Mouse (Mus musculus) neural tube, embryonic 11.5 days (tissue): ENCODE measurements around the gene Myrf. TPM values are rescaled to one million over a fixed set of nuclear protein-coding genes. Genes with fewer than 3 reads are reported as not detected.

ENCODE experiments used
- ATAC-seq: fragments of 200-750 bp; cut with Nextera tagmentation; 2 replicates; pipeline ENCODE4 v1.8.0; 2017; ENCODE audit warnings: moderate number of reproducible peaks, mild to moderate bottlenecking, moderate TSS enrichment, moderate library complexity; ENCODE audit not compliant: insufficient read depth, low FRiP score, low TSS enrichment
- DNase-seq: peaks from one replicate; pipeline ENCODE4 v3.0.0-alpha.2; 2015; ENCODE audit warnings: low spot score
- H3K27ac ChIP-seq: fragments of 300-500 bp; sonication (generic); 2 replicates; pipeline ENCODE4 v1.5.1; 2014; ENCODE audit warnings: low read depth, mild to moderate bottlenecking, low read length
- H3K27me3 ChIP-seq: fragments of 300-500 bp; sonication (generic); 2 replicates; pipeline ENCODE4 v1.6.1; 2014; ENCODE audit warnings: mild to moderate bottlenecking, low read length, mixed read lengths; ENCODE audit not compliant: control insufficient read depth, insufficient read depth
- H3K36me3 ChIP-seq: fragments of 300-500 bp; sonication (generic); 2 replicates; pipeline ENCODE4 v1.6.1; 2014; ENCODE audit warnings: mild to moderate bottlenecking, low read length, moderate library complexity, mixed read lengths; ENCODE audit not compliant: control insufficient read depth, insufficient read depth
- H3K4me1 ChIP-seq: fragments of 300-500 bp; sonication (generic); 2 replicates; pipeline ENCODE4 v1.6.1; 2014; ENCODE audit warnings: low read length, mixed read lengths; ENCODE audit not compliant: control insufficient read depth, insufficient read depth
- H3K4me2 ChIP-seq: fragments of 300-500 bp; sonication (generic); 2 replicates; pipeline ENCODE4 v1.6.1; 2014; ENCODE audit warnings: low read depth, mild to moderate bottlenecking, moderate library complexity
- H3K4me3 ChIP-seq: fragments of 300-500 bp; sonication (generic); 2 replicates; pipeline ENCODE4 v1.5.1; 2014; ENCODE audit warnings: low read depth, low read length
- H3K9ac ChIP-seq: fragments of 300-500 bp; sonication (generic); 2 replicates; pipeline ENCODE4 v1.6.1; 2014; ENCODE audit warnings: mild to moderate bottlenecking, low read length
- H3K9me3 ChIP-seq: fragments of 300-500 bp; sonication (generic); 2 replicates; pipeline ENCODE4 v1.6.1; 2016; ENCODE audit warnings: low read length; ENCODE audit not compliant: control insufficient read depth
- WGBS: fragments of 180-500 bp; shearing (Covaris S2); extraction: QIAGEN DNeasy Blood & Tissue Kit; methylation state at CpG from one replicate; pipeline ENCODE4 v1.1.7; 2014; 5-methylcytosine and 5-hydroxymethylcytosine counted together
- polyA plus RNA-seq: library from polyadenylated mRNA; unstranded; fragments of >200 nt; fragmentation: Nextera tagmentation; extraction: Ambion mirVana; gene quantifications from 2 replicates; pipeline ENCODE4 v1.2.1, GENCODE M21; 2014

Gene Myrf
- polyA plus RNA-seq, 1 experiment from 2014 or later, result 1.8 TPM

GRCm38 (mm10) chr19:10223561-10223960, 17.0 kb downstream of the Myrf start:
- Histone ChIP-seq H3K27me3 (no peaks in the 10 kb centered on the region), H3K9me3 (no peaks in the 10 kb centered on the region), H3K27ac (no peak overlapping the region), H3K4me2 (no peak overlapping the region), H3K9ac (no peak overlapping the region), H3K4me1 (peaks cover 5% of the 10 kb centered on the region), H3K36me3 (no peaks in the 10 kb centered on the region), H3K4me3 (no peak overlapping the region)
- ATAC-seq, result no peak
- no peak for DNase-seq
- 68% methylated on average over 4 of the region's 4 CpGs for WGBS

GRCm38 (mm10) chr19:10222656-10223055, 17.9 kb downstream of the Myrf start:
- H3K27ac ChIP-seq, result no peak overlapping the region
- H3K9me3 ChIP-seq, result no peaks in the 10 kb centered on the region
- no peak for DNase-seq
- 45% methylated on average over 8 of the region's 8 CpGs for WGBS
- H3K9ac ChIP-seq, result no peak overlapping the region
- H3K4me2 ChIP-seq, result no peak overlapping the region
- no peaks in the 10 kb centered on the region for H3K36me3 ChIP-seq
- peaks cover 5% of the 10 kb centered on the region for H3K4me1 ChIP-seq
- H3K27me3 ChIP-seq, result no peaks in the 10 kb centered on the region
- no peak for ATAC-seq
- no peak overlapping the region for H3K4me3 ChIP-seq

DNA sequence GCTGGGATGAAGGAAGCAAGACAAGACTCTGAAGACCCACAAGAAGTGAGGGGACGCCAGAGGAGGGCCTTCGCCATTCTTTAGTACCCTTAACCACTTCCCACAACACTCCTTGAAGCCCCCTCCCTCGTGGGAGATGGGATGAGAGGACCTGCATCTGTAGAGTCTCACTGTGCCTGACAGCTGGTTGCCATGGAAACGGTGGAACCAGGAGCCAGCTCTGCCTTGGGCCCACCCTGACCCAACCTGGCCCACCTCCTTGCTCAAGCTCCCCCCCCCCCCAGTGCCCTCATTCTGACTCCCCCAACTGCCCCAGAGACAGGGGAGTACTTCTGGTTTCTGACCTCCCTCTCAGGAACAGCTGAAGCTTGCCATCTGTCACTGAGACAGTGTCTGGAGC, 19.0 kb downstream of the Myrf start:
- ATAC-seq (no peak), DNase-seq (no peak)
- Histone ChIP-seq H3K9me3 (no peaks in the 10 kb centered on the region), H3K9ac (no peak overlapping the region), H3K4me2 (no peak overlapping the region), H3K4me3 (no peak overlapping the region), H3K4me1 (peaks cover 5% of the 10 kb centered on the region), H3K27me3 (no peaks in the 10 kb centered on the region), H3K27ac (no peak overlapping the region), H3K36me3 (no peaks in the 10 kb centered on the region)
- WGBS, result 55% methylated on average over 4 of the region's 4 CpGs

DNA sequence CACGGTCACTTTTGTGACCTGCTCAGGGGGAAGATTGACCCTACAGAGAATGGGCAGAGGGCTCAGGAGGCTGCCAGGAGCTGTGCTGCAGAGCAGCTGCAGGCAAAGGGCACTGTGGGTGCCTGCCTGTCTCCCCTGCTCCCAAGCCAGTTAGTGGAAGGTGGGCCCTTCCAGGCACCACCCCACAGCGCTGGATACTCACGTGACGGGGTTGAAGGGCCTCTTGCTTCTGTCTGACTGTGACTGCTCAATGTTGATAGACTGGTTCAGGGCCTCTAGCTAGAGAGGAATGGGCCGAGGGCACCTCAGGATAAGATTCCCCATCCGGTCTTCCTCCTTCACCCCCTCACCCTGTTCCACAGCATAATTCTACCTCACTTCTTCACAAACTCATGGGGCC, 21.0 kb downstream of the Myrf start:
- no peak overlapping the region for H3K9ac ChIP-seq
- H3K9me3 ChIP-seq, result no peaks in the 10 kb centered on the region
- DNase-seq, result no peak
- no peaks in the 10 kb centered on the region for H3K36me3 ChIP-seq
- no peaks in the 10 kb centered on the region; the same call in 1 of the 2 replicates for H3K4me1 ChIP-seq
- H3K27ac ChIP-seq, result no peak overlapping the region
- ATAC-seq, result no peak
- H3K4me2 ChIP-seq, result no peak overlapping the region
- H3K27me3 ChIP-seq, result no peaks in the 10 kb centered on the region
- H3K4me3 ChIP-seq, result no peak overlapping the region
- WGBS, result 83% methylated on average over 6 of the region's 6 CpGs

DNA sequence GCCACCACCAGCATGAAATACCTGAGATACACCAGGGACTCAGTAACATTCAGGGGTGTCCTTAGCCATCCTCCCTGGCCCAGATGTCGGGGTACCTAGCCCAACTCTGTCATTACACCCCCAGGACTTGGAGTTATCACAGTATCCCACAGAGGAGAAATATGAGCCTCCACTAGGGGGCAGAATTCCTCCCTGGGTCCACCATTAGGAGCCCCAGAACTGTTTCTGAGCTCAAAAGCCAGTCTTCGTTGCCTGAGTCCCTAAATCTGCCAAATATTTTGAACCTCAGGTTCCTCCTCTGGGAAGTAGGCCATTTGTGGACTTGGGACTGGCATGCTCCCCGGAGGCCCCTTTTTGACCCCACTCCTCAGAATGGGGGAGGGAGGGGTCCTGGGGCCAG, 21.4 kb downstream of the Myrf start:
- WGBS, result 51% methylated on average over 3 of the region's 3 CpGs
- 0 out of 2 replicates have a peak, but pooled peaks have one; percentile 49 for ATAC-seq

DNA sequence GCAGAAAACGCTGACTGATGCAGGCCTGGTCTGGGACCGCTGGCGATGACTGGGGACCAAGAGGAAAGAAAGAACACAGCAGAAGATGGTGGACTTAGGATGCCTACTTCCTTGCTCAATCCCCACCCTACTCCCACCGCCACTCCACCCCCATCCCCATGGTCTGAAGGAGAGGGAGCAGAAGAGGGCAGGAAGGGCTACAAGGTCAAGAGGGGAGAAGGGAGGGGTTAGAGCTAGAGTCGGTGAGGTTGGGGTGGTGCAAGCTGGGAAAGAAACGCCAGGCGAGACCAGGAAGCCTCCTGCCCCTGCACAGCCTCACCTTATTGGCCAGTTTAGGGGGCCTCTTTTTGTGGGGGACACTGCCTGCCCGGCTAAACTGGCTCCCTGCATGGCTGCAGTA, 24.4 kb downstream of the Myrf start:
- no peak overlapping the region for H3K4me3 ChIP-seq
- DNase-seq, result no peak
- H3K4me2 ChIP-seq, result no peak overlapping the region
- H3K27ac ChIP-seq, result no peak overlapping the region
- WGBS, result 80% methylated on average over 8 of the region's 8 CpGs
- H3K27me3 ChIP-seq, result no peaks in the 10 kb centered on the region
- H3K36me3 ChIP-seq, result no peaks in the 10 kb centered on the region
- H3K9ac ChIP-seq, result no peak overlapping the region
- no peaks in the 10 kb centered on the region for H3K9me3 ChIP-seq
- no peak for ATAC-seq
- no peaks in the 10 kb centered on the region for H3K4me1 ChIP-seq

More for the DNA sequence above, 21.4 kb downstream of the Myrf start:
- peak; percentile 45 for DNase-seq
- no peak overlapping the region for H3K27ac ChIP-seq
- H3K4me2 ChIP-seq, result no peak overlapping the region
- H3K4me3 ChIP-seq, result no peak overlapping the region
- H3K4me1 ChIP-seq, result no peaks in the 10 kb centered on the region
- no peaks in the 10 kb centered on the region for H3K27me3 ChIP-seq
- H3K36me3 ChIP-seq, result no peaks in the 10 kb centered on the region
- H3K9me3 ChIP-seq, result no peaks in the 10 kb centered on the region
- no peak overlapping the region for H3K9ac ChIP-seq

GRCm38 (mm10) chr19:10213796-10214471, 26.6 kb downstream of the Myrf start:
- Histone ChIP-seq H3K9me3 (no peaks in the 10 kb centered on the region), H3K9ac (no peak overlapping the region), H3K27ac (no peak overlapping the region), H3K27me3 (no peaks in the 10 kb centered on the region), H3K4me1 (no peaks in the 10 kb centered on the region), H3K4me2 (no peak overlapping the region), H3K36me3 (no peaks in the 10 kb centered on the region), H3K4me3 (no peak overlapping the region)
- 91% methylated on average over 10 of the region's 10 CpGs for WGBS
- no peak for DNase-seq
- no peak for ATAC-seq

- no peak for ATAC-seq
- Histone ChIP-seq H3K9ac (no peak overlapping the region), H3K9me3 (no peaks in the 10 kb centered on the region), H3K4me1 (no peaks in the 10 kb centered on the region), H3K36me3 (peaks cover 6% of the 10 kb centered on the region), H3K4me2 (no peak overlapping the region), H3K27me3 (no peaks in the 10 kb centered on the region), H3K4me3 (no peak overlapping the region), H3K27ac (no peak overlapping the region)
- WGBS, result 83% methylated on average over 4 of the region's 4 CpGs
- no peak for DNase-seq
Observed at GRCm38 (mm10) chr19:10210885-10211284, 29.7 kb downstream of the Myrf start.

- Histone ChIP-seq H3K4me3 (no peak overlapping the region), H3K4me2 (no peak overlapping the region), H3K36me3 (peaks cover 6% of the 10 kb centered on the region), H3K9me3 (no peaks in the 10 kb centered on the region), H3K27ac (no peak overlapping the region), H3K4me1 (peaks cover 5% of the 10 kb centered on the region; the same call in 1 of the 2 replicates), H3K9ac (no peak overlapping the region), H3K27me3 (no peaks in the 10 kb centered on the region)
- ATAC-seq (no peak), DNase-seq (no peak)
- WGBS, result 87% methylated on average over 3 of the region's 3 CpGs
Observed at GRCm38 (mm10) chr19:10208851-10209250, 31.7 kb downstream of the Myrf start.
